Mouse (Mus musculus) embryo, embryonic 11 days (tissue): Measurements from ENCODE around the gene Necap1.

Experiments
- DNase-seq: peaks from one replicate; pipeline ENCODE4 v3.0.0-alpha.2; 2015

Gene Necap1

GRCm38 (mm10) chr6:122892442-122893049 lies 18.3 kb downstream of the Necap1 start:
- DNase-seq, result peak; percentile 75

- DNase-seq, result no peak
Observed at GRCm38 (mm10) chr6:122919922-122920321, 45.6 kb downstream of the Necap1 start.

GRCm38 (mm10) chr6:122921451-122921850 lies 47.2 kb downstream of the Necap1 start, which contains the start of gene Clec4a1:
Gene Clec4a1 (plus strand): TSS chr6:122921848.
- DNase-seq, result no peak

DNA sequence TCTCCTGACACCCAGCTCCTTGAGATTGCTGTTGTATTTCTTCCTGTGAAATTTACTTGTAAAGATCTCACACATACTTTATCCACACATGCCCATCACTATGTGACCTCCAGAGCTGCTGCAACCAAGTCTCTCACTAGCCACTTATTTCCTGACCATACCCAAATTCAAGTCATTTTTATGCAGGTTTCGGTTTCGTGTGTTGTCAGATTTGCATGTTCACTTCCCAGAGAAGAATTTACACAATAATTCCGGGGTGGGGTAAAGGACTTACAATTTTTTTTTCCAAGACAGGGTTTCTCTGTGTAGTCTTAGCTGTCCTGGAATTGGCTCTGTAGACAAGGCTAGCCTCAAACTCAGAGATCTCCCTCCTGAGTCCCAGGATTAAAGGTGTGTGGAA lies 60.6 kb downstream of the Necap1 start:
- no peak for DNase-seq
